Mouse (Mus musculus): ENCODE results near the gene Tmem97. TPM values are rescaled to one million over a fixed set of nuclear protein-coding genes. Genes with fewer than 3 reads are reported as not detected.
A peak's percentile ranks its signal among the peaks of the same experiment; 100 is the strongest.

The Tmem97 gene
- polyA plus RNA-seq, 1 experiment, result 28.5 TPM

- Histone ChIP-seq H3K27ac (ENCODE audit: insufficient read depth, low read depth, low read length) (no peak overlapping the region), H3K4me3 (ENCODE audit: insufficient read depth, low read length) (no peak overlapping the region)
Observed at GRCm38 (mm10) chr11:78500623-78501202, 49.9 kb downstream of the Tmem97 start.

GRCm38 (mm10) chr11:78499543-78499942, 51.0 kb downstream of the Tmem97 start:
- Histone ChIP-seq H3K4me1 (ENCODE audit: control insufficient read depth, insufficient read depth, low read length) (peaks cover 7% of the 10 kb centered on the region), H3K4me3 (ENCODE audit: insufficient read depth, low read length) (no peak overlapping the region), H3K27ac (ENCODE audit: insufficient read depth, low read depth, low read length) (no peak overlapping the region)
- TF ChIP-seq POLR2A (IDR thresholded peaks at IDR 0.05; ENCODE audit: borderline replicate concordance, low read depth, low read length) (no peak), CTCF (IDR thresholded peaks at IDR 0.05; ENCODE audit: low read depth, low read length) (no peak)

More at GRCm38 (mm10) chr11:78500623-78501202, 49.9 kb downstream of the Tmem97 start:
- no peak for TF ChIP-seq POLR2A (IDR thresholded peaks at IDR 0.05; ENCODE audit: borderline replicate concordance, low read depth, low read length)
- no peak for TF ChIP-seq CTCF (IDR thresholded peaks at IDR 0.05; ENCODE audit: low read depth, low read length)
- peaks cover 15% of the 10 kb centered on the region for H3K4me1 ChIP-seq (ENCODE audit: control insufficient read depth, insufficient read depth, low read length)

DNA sequence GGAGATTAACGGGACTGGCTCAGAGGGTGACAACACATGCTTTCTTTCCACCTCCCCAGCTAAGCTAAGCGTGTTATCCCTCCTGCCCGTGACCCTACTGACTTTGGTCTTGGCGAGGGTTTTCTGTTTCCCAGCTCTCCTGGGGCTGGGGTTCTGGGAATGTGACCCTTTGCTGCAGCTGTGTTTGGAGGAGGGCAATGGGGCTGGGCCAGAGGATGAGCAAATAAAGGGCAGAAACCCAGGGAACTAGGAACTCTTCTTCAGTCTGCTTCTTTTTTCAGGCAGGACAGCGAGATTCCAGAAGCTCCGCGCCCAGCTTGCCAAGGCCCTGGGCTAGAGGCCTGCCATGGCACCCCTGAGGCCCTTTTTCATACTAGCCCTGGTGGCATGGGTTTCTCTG, 51.6 kb downstream of the Tmem97 start, which contains the start of gene Vtn:
Gene Vtn (plus strand): TSS at position 88 of the 400 bp plus-strand sequence.
- TF ChIP-seq CTCF (IDR thresholded peaks at IDR 0.05; ENCODE audit: low read depth, low read length) (no peak), POLR2A (IDR thresholded peaks at IDR 0.05; ENCODE audit: borderline replicate concordance, low read depth, low read length) (no peak)
- Histone ChIP-seq H3K4me3 (ENCODE audit: insufficient read depth, low read length) (peak within 1 kb of the TSS; percentile 59), H3K27ac (ENCODE audit: insufficient read depth, low read depth, low read length) (no peak within 1 kb of the TSS), H3K4me1 (ENCODE audit: control insufficient read depth, insufficient read depth, low read length) (peaks cover 7% of the 10 kb centered on the region)

- peak within 1 kb of the TSS; percentile 59 for H3K4me3 ChIP-seq (ENCODE audit: insufficient read depth, low read length)
- no peak within 1 kb of the TSS for H3K27ac ChIP-seq (ENCODE audit: insufficient read depth, low read depth, low read length)
- H3K4me1 ChIP-seq (ENCODE audit: control insufficient read depth, insufficient read depth, low read length), result 0 out of 2 replicates have a peak, but pooled peaks cover 4% of the 10 kb centered on the region
- TF ChIP-seq POLR2A (IDR thresholded peaks at IDR 0.05; ENCODE audit: borderline replicate concordance, low read depth, low read length), result no peak
Observed at GRCm38 (mm10) chr11:78497544-78498522, 52.7 kb downstream of the Tmem97 start, which contains the start of gene Sarm1. Gene Sarm1 (minus strand): TSS chr11:78497754.

GRCm38 (mm10) chr11:78497071-78497541, 53.5 kb downstream of the Tmem97 start:
- H3K4me1 ChIP-seq (ENCODE audit: control insufficient read depth, insufficient read depth, low read length), result 0 out of 2 replicates have a peak, but pooled peaks cover 4% of the 10 kb centered on the region
- TF ChIP-seq CTCF (IDR thresholded peaks at IDR 0.05; ENCODE audit: low read depth, low read length) (no peak), POLR2A (IDR thresholded peaks at IDR 0.05; ENCODE audit: borderline replicate concordance, low read depth, low read length) (no peak)
- no peak overlapping the region for H3K27ac ChIP-seq (ENCODE audit: insufficient read depth, low read depth, low read length)
- peak overlapping the region; percentile 59 for H3K4me3 ChIP-seq (ENCODE audit: insufficient read depth, low read length)

- TF ChIP-seq POLR2A (IDR thresholded peaks at IDR 0.05; ENCODE audit: borderline replicate concordance, low read depth, low read length) (no peak), CTCF (IDR thresholded peaks at IDR 0.05; ENCODE audit: low read depth, low read length) (no peak)
- no peak overlapping the region for H3K27ac ChIP-seq (ENCODE audit: insufficient read depth, low read depth, low read length)
- no peak overlapping the region for H3K4me3 ChIP-seq (ENCODE audit: insufficient read depth, low read length)
- 0 out of 2 replicates have a peak, but pooled peaks cover 4% of the 10 kb centered on the region for H3K4me1 ChIP-seq (ENCODE audit: control insufficient read depth, insufficient read depth, low read length)
Observed at GRCm38 (mm10) chr11:78495904-78496303, 54.7 kb downstream of the Tmem97 start.

Other genes with a start within 250 kb of the Tmem97 start
- 19.3 and 28.1 TPM in 2 replicates for gene Spag5, start 249.2 kb downstream of the Tmem97 start, polyA plus RNA-seq (2012; ENCODE audit: insufficient read depth, insufficient read length, missing spikeins)
- 21.9 and 31.0 TPM in 2 replicates for gene Aldoc, start 227.8 kb downstream of the Tmem97 start, polyA plus RNA-seq (2012; ENCODE audit: insufficient read depth, insufficient read length, missing spikeins)
- 80.8 and 85.9 TPM in 2 replicates for gene Pigs, start 222.4 kb downstream of the Tmem97 start, polyA plus RNA-seq (2012; ENCODE audit: insufficient read depth, insufficient read length, missing spikeins)
- 35.5 and 38.5 TPM in 2 replicates for gene Unc119, start 207.3 kb downstream of the Tmem97 start, polyA plus RNA-seq (2012; ENCODE audit: insufficient read depth, insufficient read length, missing spikeins)
- not detected in 2 replicates for gene Foxn1, start 164.2 kb downstream of the Tmem97 start, polyA plus RNA-seq (2012; ENCODE audit: insufficient read depth, insufficient read length, missing spikeins)
- gene Slc13a2, start 128.6 kb downstream of the Tmem97 start, polyA plus RNA-seq (2012; ENCODE audit: insufficient read depth, insufficient read length, missing spikeins), result 0.99 and 1.2 TPM in 2 replicates
- gene Slc46a1, start 85.1 kb downstream of the Tmem97 start, polyA plus RNA-seq (2012; ENCODE audit: insufficient read depth, insufficient read length, missing spikeins), result 9.1 and 9.7 TPM in 2 replicates
- 1.5 and 2.0 TPM in 2 replicates for gene Sarm1, start 53.0 kb downstream of the Tmem97 start, polyA plus RNA-seq (2012; ENCODE audit: insufficient read depth, insufficient read length, missing spikeins)
- not detected in 2 replicates for gene Vtn, start 51.7 kb downstream of the Tmem97 start, polyA plus RNA-seq (2012; ENCODE audit: insufficient read depth, insufficient read length, missing spikeins)
- gene Sebox, start 47.3 kb downstream of the Tmem97 start, polyA plus RNA-seq (2012; ENCODE audit: insufficient read depth, insufficient read length, missing spikeins), result not detected in 2 replicates
- gene Tmem199, start 38.6 kb downstream of the Tmem97 start, polyA plus RNA-seq (2012; ENCODE audit: insufficient read depth, insufficient read length, missing spikeins), result 21.9 TPM in 2 replicates
- 26.1 and 27.0 TPM in 2 replicates for gene Poldip2, start 38.6 kb downstream of the Tmem97 start, polyA plus RNA-seq (2012; ENCODE audit: insufficient read depth, insufficient read length, missing spikeins)
- 30.4 and 32.3 TPM in 2 replicates for gene Tnfaip1, start 14.4 kb downstream of the Tmem97 start, polyA plus RNA-seq (2012; ENCODE audit: insufficient read depth, insufficient read length, missing spikeins)
- 42.2 and 46.8 TPM in 2 replicates for gene Ift20, start 14.4 kb downstream of the Tmem97 start, polyA plus RNA-seq (2012; ENCODE audit: insufficient read depth, insufficient read length, missing spikeins)
- 13.7 and 19.3 TPM in 2 replicates for gene Nlk, start 146.6 kb upstream of the Tmem97 start, polyA plus RNA-seq (2012; ENCODE audit: insufficient read depth, insufficient read length, missing spikeins)
- 18.7 and 18.9 TPM in 2 replicates for gene Ccnq, start 201.0 kb upstream of the Tmem97 start, polyA plus RNA-seq (2012; ENCODE audit: insufficient read depth, insufficient read length, missing spikeins)

Data from bone marrow macrophage, adult 2 months (primary cell).